Mouse (Mus musculus) brown adipose tissue, adult 24 weeks (tissue): ENCODE measurements at regions not wholly inside any gene's neighbourhood (a gene's known extent, or its start where the extent isn't known, plus 50 kb on each side); places are given as distances from the start of the nearest gene placed in this dataset.
"Not testable (repeated sequence)": the region's sequence is repeated elsewhere in the genome, so short reads cannot be mapped to it uniquely, and the experiment has no call there.

Experiments used
- H3K27ac ChIP-seq: fragments of 200-500 bp; replicated peaks from 2 replicates; pipeline ENCODE4 v1.5.1; 2012; ENCODE audit warnings: low read depth, mild to moderate bottlenecking, low read length
- H3K4me1 ChIP-seq: fragments of 200-500 bp; 2 replicates; pipeline ENCODE4 v1.6.1; 2012; ENCODE audit warnings: low read length, mixed read lengths; ENCODE audit not compliant: control insufficient read depth, insufficient read depth, insufficient read length
- H3K4me3 ChIP-seq: fragments of 200-500 bp; 2 replicates; pipeline ENCODE4 v1.5.1; 2012; ENCODE audit warnings: low read depth, mild to moderate bottlenecking, low read length, moderate library complexity; ENCODE audit not compliant: insufficient read depth

- H3K4me3 ChIP-seq, H3K27ac ChIP-seq, H3K4me1 ChIP-seq: not testable (repeated sequence)
Observed at GRCm38 (mm10) chr14:53649189-53649588, 604.7 kb downstream of the Dad1 start.

GRCm38 (mm10) chr14:53640441-53640840, 613.5 kb downstream of the Dad1 start:
- not testable (repeated sequence) for H3K4me3 ChIP-seq, H3K4me1 ChIP-seq, H3K27ac ChIP-seq

- H3K4me3 ChIP-seq, H3K4me1 ChIP-seq, H3K27ac ChIP-seq: not testable (repeated sequence)
Observed at GRCm38 (mm10) chr14:53637664-53638063, 616.2 kb downstream of the Dad1 start.

GRCm38 (mm10) chr14:53635206-53635605, 618.7 kb downstream of the Dad1 start:
- not testable (repeated sequence) for H3K4me3 ChIP-seq, H3K4me1 ChIP-seq, H3K27ac ChIP-seq

GRCm38 (mm10) chr14:53634320-53634979, 619.5 kb downstream of the Dad1 start:
- H3K4me3 ChIP-seq, result not testable (repeated sequence)

GRCm38 (mm10) chr14:53633743-53634142, 620.2 kb downstream of the Dad1 start:
- H3K4me3 ChIP-seq, H3K4me1 ChIP-seq, H3K27ac ChIP-seq: not testable (repeated sequence)

More at GRCm38 (mm10) chr14:53634320-53634979, 619.5 kb downstream of the Dad1 start:
- not testable (repeated sequence) for H3K4me1 ChIP-seq, H3K27ac ChIP-seq

- not testable (repeated sequence) for H3K4me1 ChIP-seq, H3K27ac ChIP-seq, H3K4me3 ChIP-seq
Observed at GRCm38 (mm10) chr14:53621376-53621775, 632.5 kb downstream of the Dad1 start.

GRCm38 (mm10) chr14:53616061-53616460, 637.8 kb downstream of the Dad1 start:
- H3K4me3 ChIP-seq, H3K27ac ChIP-seq, H3K4me1 ChIP-seq: not testable (repeated sequence)

- Histone ChIP-seq H3K4me1 (no peaks in the 10 kb centered on the region), H3K27ac (no peak overlapping the region), H3K4me3 (no peak overlapping the region)
Observed at GRCm38 (mm10) chr14:53614341-53614740, 639.6 kb downstream of the Dad1 start.

- not testable (repeated sequence) for H3K27ac ChIP-seq, H3K4me1 ChIP-seq, H3K4me3 ChIP-seq
Observed at GRCm38 (mm10) chr14:53599299-53599698, 654.6 kb downstream of the Dad1 start.

- not testable (repeated sequence) for H3K4me3 ChIP-seq, H3K4me1 ChIP-seq, H3K27ac ChIP-seq
Observed at GRCm38 (mm10) chr14:53597287-53597686, 656.6 kb downstream of the Dad1 start.

- H3K4me1 ChIP-seq, H3K27ac ChIP-seq, H3K4me3 ChIP-seq: not testable (repeated sequence)
Observed at GRCm38 (mm10) chr14:53590601-53591000, 663.3 kb downstream of the Dad1 start.

GRCm38 (mm10) chr14:53582528-53582927, 671.4 kb downstream of the Dad1 start:
- H3K4me3 ChIP-seq, H3K4me1 ChIP-seq, H3K27ac ChIP-seq: not testable (repeated sequence)

- not testable (repeated sequence) for H3K4me3 ChIP-seq, H3K4me1 ChIP-seq, H3K27ac ChIP-seq
Observed at GRCm38 (mm10) chr14:53581734-53582133, 672.2 kb downstream of the Dad1 start.

- H3K4me1 ChIP-seq, H3K27ac ChIP-seq, H3K4me3 ChIP-seq: not testable (repeated sequence)
Observed at GRCm38 (mm10) chr14:53576927-53577326, 677.0 kb downstream of the Dad1 start.

GRCm38 (mm10) chr14:53572701-53573100, 681.2 kb downstream of the Dad1 start:
- H3K27ac ChIP-seq, H3K4me3 ChIP-seq, H3K4me1 ChIP-seq: not testable (repeated sequence)
